Mouse (Mus musculus) lung, embryonic 16.5 days (tissue): ENCODE data around the gene Gpr12. TPM values are rescaled to one million over a fixed set of nuclear protein-coding genes. Genes with fewer than 3 reads are reported as not detected.
"Not testable (repeated sequence)": the region's sequence is repeated elsewhere in the genome, so short reads cannot be mapped to it uniquely, and the experiment has no call there.

Experiments used
- ATAC-seq: fragments of 200-750 bp; cut with Nextera tagmentation; 2 replicates; pipeline ENCODE4 v1.8.0; 2017; ENCODE audit warnings: low read depth, mild to moderate bottlenecking, moderate library complexity
- H3K27ac ChIP-seq: fragments of 300-500 bp; sonication (generic); 2 replicates; pipeline ENCODE4 v1.5.1; 2014; ENCODE audit warnings: mild to moderate bottlenecking, control low read depth, low read length
- H3K27me3 ChIP-seq: fragments of 300-500 bp; sonication (generic); 2 replicates; pipeline ENCODE4 v1.6.1; 2014; ENCODE audit warnings: low read depth, low read length, mixed read lengths; ENCODE audit not compliant: control insufficient read depth, insufficient read depth
- H3K36me3 ChIP-seq: fragments of 300-500 bp; sonication (generic); 2 replicates; pipeline ENCODE4 v1.6.1; 2014; ENCODE audit warnings: low read length; ENCODE audit not compliant: control insufficient read depth, insufficient read depth
- H3K4me1 ChIP-seq: fragments of 300-500 bp; sonication (generic); replicated peaks from 2 replicates; pipeline ENCODE4 v1.6.1; 2014; ENCODE audit warnings: low read length, mixed read lengths; ENCODE audit not compliant: control insufficient read depth, insufficient read depth
- H3K4me2 ChIP-seq: fragments of 300-500 bp; sonication (generic); 2 replicates; pipeline ENCODE4 v1.6.1; 2014; ENCODE audit warnings: low read depth, low read length, control low read depth
- H3K4me3 ChIP-seq: fragments of 300-500 bp; sonication (generic); 2 replicates; pipeline ENCODE4 v1.5.1; 2014; ENCODE audit warnings: mild to moderate bottlenecking, low read length, control low read depth
- H3K9ac ChIP-seq: fragments of 300-500 bp; sonication (generic); 2 replicates; pipeline ENCODE4 v1.6.1; 2014; ENCODE audit warnings: low read length, control low read depth
- H3K9me3 ChIP-seq: fragments of 300-500 bp; sonication (generic); 2 replicates; pipeline ENCODE4 v1.6.1; 2016; ENCODE audit warnings: low read length; ENCODE audit not compliant: control insufficient read depth
- WGBS: fragments of 180-500 bp; shearing (Covaris S2); extraction: QIAGEN DNeasy Blood & Tissue Kit; methylation state at CpG from one replicate; pipeline ENCODE4 v1.1.7; 2014; 5-methylcytosine and 5-hydroxymethylcytosine counted together
- polyA plus RNA-seq: library from polyadenylated mRNA; unstranded; fragments of >200 nt; fragmentation: Nextera tagmentation; extraction: Ambion mirVana; gene quantifications from 2 replicates; pipeline ENCODE4 v1.2.1, GENCODE M21; 2015

Gpr12 gene
- polyA plus RNA-seq, 1 experiment from 2014 or later = not detected

GRCm38 (mm10) chr5:146592580-146592979 lies 7.5 kb upstream of the Gpr12 start:
- no peaks in the 10 kb centered on the region for H3K9me3 ChIP-seq

GRCm38 (mm10) chr5:146591636-146592035 lies 6.6 kb upstream of the Gpr12 start:
- 75% methylated on average over 4 of the region's 4 CpGs for WGBS

More at GRCm38 (mm10) chr5:146592580-146592979, 7.5 kb upstream of the Gpr12 start:
- ATAC-seq = no peak
- H3K4me3 ChIP-seq = no peak overlapping the region
- H3K4me2 ChIP-seq = no peak overlapping the region
- H3K9ac ChIP-seq = no peak overlapping the region
- no peaks in the 10 kb centered on the region for H3K36me3 ChIP-seq
- no peak overlapping the region for H3K27ac ChIP-seq
- WGBS = 59% methylated on average over 5 of the region's 5 CpGs
- no peaks in the 10 kb centered on the region for H3K27me3 ChIP-seq
- H3K4me1 ChIP-seq = no peaks in the 10 kb centered on the region

GRCm38 (mm10) chr5:146590987-146591386 lies 5.9 kb upstream of the Gpr12 start:
- ATAC-seq = no peak
- no peaks in the 10 kb centered on the region for H3K4me1 ChIP-seq
- H3K4me3 ChIP-seq = no peak overlapping the region
- no peak overlapping the region for H3K27ac ChIP-seq
- WGBS = 44% methylated on average over 4 of the region's 4 CpGs
- H3K9ac ChIP-seq = no peak overlapping the region
- no peaks in the 10 kb centered on the region for H3K9me3 ChIP-seq
- no peaks in the 10 kb centered on the region for H3K36me3 ChIP-seq
- H3K27me3 ChIP-seq = peaks cover 10% of the 10 kb centered on the region
- no peak overlapping the region for H3K4me2 ChIP-seq

More at GRCm38 (mm10) chr5:146591636-146592035, 6.6 kb upstream of the Gpr12 start:
- Histone ChIP-seq H3K9me3 (no peaks in the 10 kb centered on the region), H3K4me3 (no peak overlapping the region), H3K4me1 (no peaks in the 10 kb centered on the region), H3K27ac (no peak overlapping the region), H3K27me3 (peaks cover 4% of the 10 kb centered on the region), H3K9ac (no peak overlapping the region), H3K4me2 (no peak overlapping the region), H3K36me3 (no peaks in the 10 kb centered on the region)
- no peak for ATAC-seq

- H3K27ac ChIP-seq = no peak overlapping the region
- H3K4me2 ChIP-seq = no peak overlapping the region
- ATAC-seq = no peak
- 69% methylated on average over 8 of the region's 8 CpGs for WGBS
- peaks cover 6% of the 10 kb centered on the region for H3K4me1 ChIP-seq
- H3K27me3 ChIP-seq = peaks cover 42% of the 10 kb centered on the region
- H3K36me3 ChIP-seq = no peaks in the 10 kb centered on the region
- H3K4me3 ChIP-seq = no peak overlapping the region
- H3K9me3 ChIP-seq = no peaks in the 10 kb centered on the region
- no peak overlapping the region for H3K9ac ChIP-seq
Measured at GRCm38 (mm10) chr5:146586357-146587070, 1.5 kb upstream of the Gpr12 start.

- H3K4me2 ChIP-seq = peak overlapping the region; percentile 73
- ATAC-seq = no peak
- peak overlapping the region; percentile 47 for H3K4me3 ChIP-seq
- no peak overlapping the region for H3K27ac ChIP-seq
- 4% methylated on average over 10 of the region's 10 CpGs for WGBS
- H3K27me3 ChIP-seq = peaks cover 42% of the 10 kb centered on the region
- no peaks in the 10 kb centered on the region for H3K36me3 ChIP-seq
- H3K9me3 ChIP-seq = no peaks in the 10 kb centered on the region
- no peak overlapping the region for H3K9ac ChIP-seq
- H3K4me1 ChIP-seq = peaks cover 6% of the 10 kb centered on the region
Measured at GRCm38 (mm10) chr5:146585307-146585651, 240 bp upstream of the Gpr12 start.

- Histone ChIP-seq H3K9ac (no peak overlapping the region), H3K9me3 (no peaks in the 10 kb centered on the region), H3K36me3 (no peaks in the 10 kb centered on the region), H3K27me3 (peaks cover 42% of the 10 kb centered on the region), H3K4me1 (peaks cover 6% of the 10 kb centered on the region), H3K27ac (no peak overlapping the region), H3K4me3 (no peak overlapping the region; the same call in 1 of the 2 replicates), H3K4me2 (peak overlapping the region; percentile 73)
- ATAC-seq = no peak
- WGBS = 7% methylated on average over 10 of the region's 10 CpGs
Measured at GRCm38 (mm10) chr5:146584156-146584477, 922 bp downstream of the Gpr12 start.

- Histone ChIP-seq H3K36me3 (no peaks in the 10 kb centered on the region), H3K4me1 (no peaks in the 10 kb centered on the region), H3K4me3 (no peak overlapping the region), H3K9me3 (no peaks in the 10 kb centered on the region), H3K4me2 (no peak overlapping the region), H3K27ac (no peak overlapping the region), H3K9ac (no peak overlapping the region), H3K27me3 (no peaks in the 10 kb centered on the region)
- WGBS = 81% methylated on average over 3 of the region's 3 CpGs
- no peak for ATAC-seq
Measured at GRCm38 (mm10) chr5:146576668-146577067, 8.4 kb downstream of the Gpr12 start.

- H3K4me3 ChIP-seq, H3K9me3 ChIP-seq, ATAC-seq, H3K9ac ChIP-seq, H3K4me2 ChIP-seq, H3K36me3 ChIP-seq, H3K4me1 ChIP-seq, H3K27me3 ChIP-seq, H3K27ac ChIP-seq: not testable (repeated sequence)
- WGBS = 85% methylated on average over 4 of the region's 4 CpGs
Measured at GRCm38 (mm10) chr5:146572735-146573042, 12.3 kb downstream of the Gpr12 start.

- H3K27me3 ChIP-seq, H3K9me3 ChIP-seq, H3K36me3 ChIP-seq, H3K27ac ChIP-seq, H3K4me3 ChIP-seq, ATAC-seq, H3K4me2 ChIP-seq, H3K4me1 ChIP-seq, H3K9ac ChIP-seq: not testable (repeated sequence)
- WGBS = 59% methylated on average over 6 of the region's 6 CpGs
Measured at GRCm38 (mm10) chr5:146571830-146572734, 13.0 kb downstream of the Gpr12 start.
